Mouse (Mus musculus) forebrain, embryonic 14.5 days (tissue): ENCODE measurements at regions not wholly inside any gene's neighbourhood (a gene's known extent, or its start where the extent isn't known, plus 50 kb on each side); places are given as distances from the start of the nearest gene placed in this dataset. TPM values are rescaled to one million over a fixed set of nuclear protein-coding genes. Genes with fewer than 3 reads are reported as not detected.

Experiments used
- ATAC-seq: fragments of 200-750 bp; cut with Nextera tagmentation; 2 replicates; pipeline ENCODE4 v1.8.0; 2017; ENCODE audit warnings: mild to moderate bottlenecking, moderate library complexity
- DNase-seq: peaks from one replicate; pipeline ENCODE4 v3.0.0-alpha.2; 2015; ENCODE audit warnings: low spot score
- H3K27ac ChIP-seq: fragments of 300-500 bp; sonication (generic); 2 replicates; pipeline ENCODE4 v1.5.1; 2014; ENCODE audit warnings: low read depth, mild to moderate bottlenecking, control low read depth, low read length, moderate library complexity
- H3K27me3 ChIP-seq: fragments of 300-500 bp; sonication (generic); replicated peaks from 2 replicates; pipeline ENCODE4 v1.6.1; 2014; ENCODE audit warnings: low read length, control low read depth, mixed read lengths; ENCODE audit not compliant: control insufficient read depth, insufficient read depth
- H3K36me3 ChIP-seq: fragments of 300-500 bp; sonication (generic); 2 replicates; pipeline ENCODE4 v1.6.1; 2014; ENCODE audit warnings: low read length, control low read depth; ENCODE audit not compliant: control insufficient read depth, insufficient read depth
- H3K4me1 ChIP-seq: fragments of 300-500 bp; sonication (generic); 2 replicates; pipeline ENCODE4 v1.6.1; 2014; ENCODE audit warnings: antibody characterized with exemption, low read length, control low read depth; ENCODE audit not compliant: control insufficient read depth, insufficient read depth
- H3K4me2 ChIP-seq: fragments of 300-500 bp; sonication (generic); 2 replicates; pipeline ENCODE4 v1.6.1; 2014; ENCODE audit warnings: mild to moderate bottlenecking, control low read depth, low read length
- H3K4me3 ChIP-seq: fragments of 300-500 bp; sonication (generic); 2 replicates; pipeline ENCODE4 v1.5.1; 2014; ENCODE audit warnings: low read depth, low read length, control low read depth
- H3K9ac ChIP-seq: fragments of 300-500 bp; sonication (generic); 2 replicates; pipeline ENCODE4 v1.6.1; 2014; ENCODE audit warnings: mild to moderate bottlenecking, low read length, control low read depth, moderate library complexity
- H3K9me3 ChIP-seq: fragments of 300-500 bp; sonication (generic); replicated peaks from 2 replicates; pipeline ENCODE4 v1.6.1; 2016; ENCODE audit warnings: low read length, control low read depth, mixed read lengths; ENCODE audit not compliant: control insufficient read depth
- WGBS: fragments of 180-500 bp; shearing (Covaris S2); extraction: QIAGEN DNeasy Blood & Tissue Kit; methylation state at CpG from one replicate; pipeline ENCODE4 v1.1.7; 2014; 5-methylcytosine and 5-hydroxymethylcytosine counted together
- microRNA-seq: library from miRNA; unstranded; fragments of <30 nt; microRNA quantifications from one replicate; pipeline ENCODE4, GENCODE M21; 2016

DNA sequence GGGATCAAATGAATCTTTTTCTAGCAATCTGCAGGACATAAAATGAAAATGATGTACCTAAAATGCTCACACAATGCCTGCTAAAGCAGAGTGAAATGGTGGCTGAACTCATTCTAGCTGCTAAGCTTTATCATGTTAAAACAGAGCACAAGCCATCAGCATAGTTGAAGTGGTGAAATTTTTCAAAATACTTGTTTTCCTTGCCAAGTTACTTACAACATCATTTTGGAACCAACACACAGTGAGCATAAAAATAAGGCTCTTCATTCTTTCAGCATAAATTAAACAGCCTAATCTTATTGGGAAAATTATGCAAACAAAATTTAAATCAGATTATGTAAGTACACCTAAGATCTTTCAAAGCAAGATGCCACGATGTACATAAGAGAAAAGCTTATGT lies 125.3 kb upstream of the Arx start:
- 48% methylated on average over 1 of the region's 1 CpGs for WGBS
- no peaks in the 10 kb centered on the region for H3K4me1 ChIP-seq
- H3K9ac ChIP-seq = no peak overlapping the region
- DNase-seq = no peak
- H3K4me3 ChIP-seq = no peak overlapping the region
- no peak for ATAC-seq
- H3K4me2 ChIP-seq = no peak overlapping the region
- no peak overlapping the region for H3K27ac ChIP-seq
- no peaks in the 10 kb centered on the region for H3K27me3 ChIP-seq
- no peaks in the 10 kb centered on the region for H3K36me3 ChIP-seq
- H3K9me3 ChIP-seq = no peaks in the 10 kb centered on the region

Small RNA genes in the stretch of these regions (microRNA-seq; reads per million reads assigned to microRNA genes)
- gene Gm24973 = not detected
